ENCODE assay signal across 22 mouse cellular contexts in genomic region chr12:12373111-12373862, GRCm38 (mm10).
DNase-seq lines count a peak whose midpoint lies in the region; ATAC-seq lines count a peak whose summit lies in the region.
"Had no signal": no experiment of that assay in that cellular context is flagged by ENCODE, and none has a peak within 500 bp of the region (broad histone marks: within the 10 kb centered on the region; RNA-seq: fewer than 3 reads in every experiment).

No protein-coding gene starts in this region.

- H3K27me3 ChIP-seq in intestine, embryonic 15.5 days (replicated peaks): no peaks in the 10 kb centered on the region
- no peaks in the 10 kb centered on the region for H3K27me3 ChIP-seq in midbrain, embryonic 15.5 days (replicated peaks)
- H3K27me3 ChIP-seq: CH12.LX; embryonic facial prominence, embryonic 12.5 days; forebrain, embryonic 15.5 days; neural tube, embryonic 12.5 days had no signal

- H3K9me3 ChIP-seq in intestine, embryonic 15.5 days: no peaks in the 10 kb centered on the region
- H3K9me3 ChIP-seq in midbrain, embryonic 15.5 days: no peaks in the 10 kb centered on the region
- H3K9me3 ChIP-seq: embryonic facial prominence, embryonic 12.5 days; forebrain, embryonic 15.5 days; hindbrain, embryonic 10.5 days; limb, embryonic 10.5 days; midbrain, embryonic 10.5 days; neural tube, embryonic 12.5 days had no signal

- no peak overlapping the region for H3K9ac ChIP-seq in intestine, embryonic 15.5 days
- no peak overlapping the region for H3K9ac ChIP-seq in midbrain, embryonic 15.5 days
- H3K9ac ChIP-seq: embryonic facial prominence, embryonic 12.5 days; forebrain, embryonic 15.5 days; neural tube, embryonic 12.5 days had no signal

- no peaks in the 10 kb centered on the region for H3K36me3 ChIP-seq in intestine, embryonic 15.5 days
- no peaks in the 10 kb centered on the region for H3K36me3 ChIP-seq in midbrain, embryonic 15.5 days (replicated peaks)
- H3K36me3 ChIP-seq: embryonic facial prominence, embryonic 12.5 days; hindbrain, embryonic 10.5 days; limb, embryonic 10.5 days; midbrain, embryonic 10.5 days had no signal

- H3K4me1 ChIP-seq in intestine, embryonic 15.5 days (replicated peaks): no peaks in the 10 kb centered on the region
- H3K4me1 ChIP-seq in midbrain, embryonic 15.5 days: no peaks in the 10 kb centered on the region
- H3K4me1 ChIP-seq: forebrain, embryonic 15.5 days; hindbrain, embryonic 10.5 days; limb, embryonic 10.5 days; midbrain, embryonic 10.5 days; neural tube, embryonic 12.5 days had no signal

- H3K27ac ChIP-seq in intestine, embryonic 15.5 days: no peak overlapping the region
- no peak overlapping the region for H3K27ac ChIP-seq in midbrain, embryonic 15.5 days
- H3K27ac ChIP-seq: embryonic facial prominence, embryonic 12.5 days; forebrain, embryonic 15.5 days; hindbrain, embryonic 10.5 days; left cerebral cortex, adult 2 months; limb, embryonic 10.5 days; midbrain, embryonic 10.5 days; neural tube, embryonic 12.5 days had no signal

- 56% methylated on average over 11 of the region's 11 CpGs for WGBS in intestine, embryonic 15.5 days
- 93% methylated on average over 11 of the region's 11 CpGs for WGBS in midbrain, embryonic 15.5 days

- ATAC-seq in CD4-positive, CD25-positive, alpha-beta regulatory T cell, adult 4 months: peak; percentile 89
- peak; percentile 83 for ATAC-seq in activated CD4-positive, CD25-positive, alpha-beta regulatory T cell, adult 4 months
- 0 out of 2 replicates have a peak, but pooled peaks have one; percentile 26 for ATAC-seq in megakaryocyte progenitor cell, adult 5-6 weeks (replicated peaks; ENCODE audit: poor library complexity)
- ATAC-seq in intestine, embryonic 15.5 days: no peak
- ATAC-seq in megakaryocyte-erythroid progenitor cell, adult 5-6 weeks (replicated peaks; ENCODE audit: low FRiP score, low TSS enrichment, poor library complexity, severe bottlenecking): no peak
- ATAC-seq in midbrain, embryonic 15.5 days (replicated peaks): no peak
- ATAC-seq: forebrain, embryonic 15.5 days had no signal

- no peak overlapping the region for H3K4me3 ChIP-seq in intestine, embryonic 15.5 days (replicated peaks)
- H3K4me3 ChIP-seq in midbrain, embryonic 15.5 days: no peak overlapping the region
- H3K4me3 ChIP-seq: embryonic facial prominence, embryonic 12.5 days; erythroblast, embryonic 14.5 days; forebrain, embryonic 15.5 days; hindbrain, embryonic 10.5 days; left cerebral cortex, adult 2 months; limb, embryonic 10.5 days; midbrain, embryonic 10.5 days; neural tube, embryonic 12.5 days had no signal

- H3K4me2 ChIP-seq in intestine, embryonic 15.5 days (replicated peaks): no peak overlapping the region
- no peak overlapping the region for H3K4me2 ChIP-seq in midbrain, embryonic 15.5 days
- H3K4me2 ChIP-seq: embryonic facial prominence, embryonic 12.5 days; forebrain, embryonic 15.5 days; neural tube, embryonic 12.5 days had no signal

- peak; percentile 56 for DNase-seq in thymus, postnatal 25 days
- DNase-seq: adrenal gland, adult 2 months; cerebellum, adult 9-10 months; gastrocnemius, postnatal 25 days; kidney, adult 9 months; kidney, postnatal 4 days; layer of hippocampus, adult 9-11 months had no signal

Comparison
In these comparisons a context has a peak if more than half of its experiments do, and no peak if none do; other contexts are left out.
1. ATAC-seq: peak in CD4-positive, CD25-positive, alpha-beta regulatory T cell, adult 4 months (single experiment), activated CD4-positive, CD25-positive, alpha-beta regulatory T cell, adult 4 months (single experiment) and megakaryocyte progenitor cell, adult 5-6 weeks (single experiment); none in intestine, embryonic 15.5 days (single experiment), megakaryocyte-erythroid progenitor cell, adult 5-6 weeks (single experiment) and midbrain, embryonic 15.5 days (single experiment).